In the genomic region with DNA sequence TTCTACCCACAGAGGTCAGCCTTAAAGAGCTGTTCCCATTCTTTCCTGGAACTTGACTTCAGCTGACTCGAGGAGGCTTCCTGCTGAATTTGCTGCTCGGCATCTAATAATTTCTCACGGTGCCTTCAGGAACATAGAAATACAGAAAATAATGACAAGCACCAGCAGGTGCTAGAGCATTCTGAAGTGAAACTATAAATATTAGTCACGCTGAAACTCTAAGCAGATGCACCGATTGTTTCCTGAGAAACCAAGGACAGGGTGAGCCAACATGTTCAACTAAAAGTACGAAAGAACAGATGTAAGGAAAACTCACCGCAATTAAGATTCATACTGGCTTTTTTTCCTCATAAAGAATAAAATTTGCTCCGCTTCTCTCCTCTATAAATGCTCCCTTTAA, we compare ENCODE assay signal across 1 mouse cellular context.
TF ChIP-seq lines count a peak whose summit lies in the region.

No protein-coding gene starts in this region.

TF ChIP-seq in CH12.LX, 34 proteins besides CTCF, POLR2A, EP300 and RAD21:
- TF ChIP-seq CHD2 (IDR thresholded peaks at IDR 0.05; ENCODE audit: low read length), result 0 out of 2 replicates have a peak, but pooled peaks have one; percentile 40
- TF ChIP-seq ZC3H11A (IDR thresholded peaks at IDR 0.05; ENCODE audit: low read depth, low read length), result no peak
- TF ChIP-seq UBTF (IDR thresholded peaks at IDR 0.05; ENCODE audit: low read depth, low read length), result no peak
- no peak for TF ChIP-seq MAFK (IDR thresholded peaks at IDR 0.05; ENCODE audit: insufficient replicate concordance, low read length)
- TF ChIP-seq MEF2A (IDR thresholded peaks at IDR 0.05; ENCODE audit: borderline replicate concordance, low read depth, low read length), result no peak
- TF ChIP-seq BHLHE40 (IDR thresholded peaks at IDR 0.05; ENCODE audit: low read depth, low read length), result peak; percentile 43; the same call in 1 of the 2 replicates
- peak; percentile 79 for TF ChIP-seq JUND (conservative IDR thresholded peaks at IDR 0.05; ENCODE audit: low read depth, low read length)
- peak; percentile 89 for TF ChIP-seq IRF4 (IDR thresholded peaks at IDR 0.05; ENCODE audit: low read depth, low read length)
- TF ChIP-seq RCOR1 (conservative IDR thresholded peaks at IDR 0.05; ENCODE audit: low read depth, low read length), result peak; percentile 64
- TF ChIP-seq MYC (IDR thresholded peaks at IDR 0.05; ENCODE audit: low read depth, low read length), result peak; percentile 54; the same call in 1 of the 2 replicates
- TF ChIP-seq MXI1 (IDR thresholded peaks at IDR 0.05; ENCODE audit: low read depth, low read length), result no peak
- TF ChIP-seq ETS1 (conservative IDR thresholded peaks at IDR 0.05; ENCODE audit: low read depth, low read length), result peak; percentile 54; the same call in 1 of the 2 replicates
- peak; percentile 76 for TF ChIP-seq TCF12 (IDR thresholded peaks at IDR 0.05; ENCODE audit: low read depth, low read length)
- TF ChIP-seq E2F4 (IDR thresholded peaks at IDR 0.05; ENCODE audit: insufficient replicate concordance, low read depth, low read length), result no peak
- TF ChIP-seq SIN3A (IDR thresholded peaks at IDR 0.05; ENCODE audit: low read length), result 0 out of 2 replicates have a peak, but pooled peaks have one; percentile 21
- TF ChIP-seq USF1 (IDR thresholded peaks at IDR 0.05; ENCODE audit: low read depth, low read length), result no peak
- no peak for TF ChIP-seq HCFC1 (IDR thresholded peaks at IDR 0.05; ENCODE audit: low read depth, low read length)
- no peak for TF ChIP-seq CHD1 (IDR thresholded peaks at IDR 0.05; ENCODE audit: low read depth, low read length)
- TF ChIP-seq POLR2AphosphoS2 (IDR thresholded peaks at IDR 0.05; ENCODE audit: low read depth, low read length), result no peak
- TF ChIP-seq ZNF384 (IDR thresholded peaks at IDR 0.05; ENCODE audit: low read depth, low read length), result no peak
- TF ChIP-seq MAZ (IDR thresholded peaks at IDR 0.05; ENCODE audit: low read depth, low read length), result no peak
- no peak for TF ChIP-seq KAT2A (IDR thresholded peaks at IDR 0.05; ENCODE audit: insufficient replicate concordance, low read length)
- TF ChIP-seq JUN (IDR thresholded peaks at IDR 0.05; ENCODE audit: insufficient read depth, low read depth, low read length), result peak; percentile 59; the same call in 1 of the 2 replicates
